Mouse (Mus musculus): ENCODE results near the gene Rex1bd. TPM values are rescaled to one million over a fixed set of nuclear protein-coding genes. Genes with fewer than 3 reads are reported as not detected.

The Rex1bd gene
- polyA plus RNA-seq (2016; fragmentation: Nextera tagmentation; extraction: Ambion mirVana): 142 and 151 TPM in 2 replicates

DNA sequence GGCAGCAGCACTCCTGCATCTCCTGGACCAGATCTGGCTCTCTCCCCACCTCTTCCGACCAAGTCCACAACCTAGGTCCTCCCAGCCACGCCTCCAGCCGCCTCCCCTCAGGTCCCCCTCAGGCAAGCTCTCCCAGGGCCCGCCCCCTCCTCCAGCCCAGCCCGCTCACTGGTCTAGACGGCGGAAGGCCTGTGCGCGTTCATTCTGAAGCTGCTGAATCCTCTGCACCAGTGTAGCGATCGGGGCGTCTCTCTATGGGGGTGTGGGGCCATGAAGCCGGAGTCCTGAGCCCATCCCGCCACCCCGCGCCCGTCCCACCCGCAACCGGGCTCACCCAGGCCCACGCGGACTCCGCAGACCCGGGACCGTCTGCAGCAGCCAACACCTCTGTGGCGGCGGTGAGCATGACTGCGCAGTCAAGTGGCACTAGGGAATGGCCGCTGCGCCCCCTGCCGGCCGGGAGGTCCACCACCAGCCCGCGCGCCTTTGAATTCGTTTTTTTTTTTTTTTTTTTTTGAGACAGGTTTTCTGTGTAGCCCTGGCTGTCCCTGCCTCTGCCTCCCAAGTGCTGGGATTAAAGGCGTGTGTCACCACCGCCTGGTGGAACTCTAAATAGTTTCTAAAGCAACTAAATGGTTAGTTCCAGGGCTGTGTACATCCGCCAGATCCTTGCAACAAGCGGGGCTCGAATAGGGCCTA, at the start of gene Rex1bd:
TSS of gene Rex1bd (minus strand) at position 425 of the 699 bp plus-strand sequence.
- peak within 1 kb of the TSS; percentile 96 for H3K27ac ChIP-seq
- H3K4me1 ChIP-seq (replicated peaks): peaks cover 58% of the 10 kb centered on the region
- H3K27me3 ChIP-seq: peaks cover 21% of the 10 kb centered on the region
- peak within 1 kb of the TSS; percentile 92 for H3K9ac ChIP-seq (replicated peaks)
- WGBS: 2% methylated on average over 40 of the region's 40 CpGs
- peak; percentile 82 for ATAC-seq (ENCODE audit: insufficient number of reproducible peaks, insufficient read depth, low FRiP score, low TSS enrichment, low read depth)
- no peaks in the 10 kb centered on the region for H3K9me3 ChIP-seq
- peak within 1 kb of the TSS; percentile 83 for H3K4me2 ChIP-seq
- H3K4me3 ChIP-seq (replicated peaks): peak within 1 kb of the TSS; percentile 70
- peaks cover 31% of the 10 kb centered on the region for H3K36me3 ChIP-seq

DNA sequence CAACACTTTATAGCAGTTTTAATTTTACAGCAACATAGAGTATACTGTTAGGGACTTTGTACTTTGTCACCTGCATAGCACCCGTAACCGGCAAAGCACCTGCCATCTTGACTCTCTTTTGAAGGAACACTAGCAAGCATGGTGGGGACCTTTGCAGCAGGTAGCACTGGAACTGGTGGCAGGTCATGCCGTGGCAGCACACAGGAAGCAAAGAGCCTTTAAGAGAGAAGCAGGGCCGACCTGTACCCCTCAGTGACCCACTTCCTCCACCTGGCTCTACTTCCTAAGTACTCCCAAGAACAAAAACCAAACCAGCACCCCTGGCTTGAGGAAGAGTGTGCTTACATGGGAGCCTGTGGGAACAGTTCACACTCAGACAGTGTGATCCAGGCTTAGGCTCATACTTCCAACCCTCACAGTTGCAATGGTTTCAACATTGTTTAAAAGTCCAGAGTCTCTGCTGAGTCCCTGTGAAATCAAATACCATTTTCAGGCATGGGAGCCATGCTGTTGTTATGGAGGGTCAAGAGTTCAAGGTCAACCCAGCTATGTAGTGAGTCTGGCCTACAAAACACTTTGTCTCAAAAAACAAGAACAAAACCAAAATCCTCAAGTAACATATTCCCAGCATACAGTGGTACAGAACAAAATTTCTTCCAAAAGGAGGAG, 48.7 kb upstream of the Rex1bd start:
- H3K4me3 ChIP-seq (replicated peaks): no peak overlapping the region
- 85% methylated on average over 4 of the region's 4 CpGs for WGBS
- H3K4me1 ChIP-seq (replicated peaks): peaks cover 10% of the 10 kb centered on the region; the same call in 1 of the 2 replicates
- no peak overlapping the region for H3K27ac ChIP-seq
- no peak overlapping the region for H3K9ac ChIP-seq (replicated peaks)
- peaks cover 9% of the 10 kb centered on the region; the same call in 1 of the 2 replicates for H3K36me3 ChIP-seq
- H3K9me3 ChIP-seq: no peaks in the 10 kb centered on the region
- ATAC-seq (ENCODE audit: insufficient number of reproducible peaks, insufficient read depth, low FRiP score, low TSS enrichment, low read depth): no peak
- no peak overlapping the region for H3K4me2 ChIP-seq
- no peaks in the 10 kb centered on the region for H3K27me3 ChIP-seq

DNA sequence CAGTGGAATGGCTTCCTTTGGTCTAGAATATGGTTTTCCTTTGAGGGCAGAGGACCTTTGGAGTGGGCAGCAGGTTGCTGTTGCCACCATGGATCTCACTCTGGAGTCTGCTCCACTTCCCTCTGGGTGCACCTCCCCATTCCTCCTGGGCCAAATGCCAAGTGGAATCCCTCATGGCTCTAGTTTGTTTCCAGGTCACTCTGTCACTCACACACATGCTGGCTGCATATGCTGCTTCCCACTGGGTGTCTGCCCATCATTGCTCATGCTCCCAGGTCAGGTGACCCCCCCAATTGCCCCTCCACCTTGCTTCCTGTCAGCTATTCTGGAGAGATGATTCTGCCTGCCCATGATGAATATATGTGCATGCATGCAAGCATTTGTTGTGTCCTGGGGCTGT, 47.2 kb upstream of the Rex1bd start:
- Histone ChIP-seq H3K4me1 (replicated peaks) (peaks cover 10% of the 10 kb centered on the region; the same call in 1 of the 2 replicates), H3K4me3 (replicated peaks) (no peak overlapping the region), H3K27me3 (no peaks in the 10 kb centered on the region), H3K27ac (no peak overlapping the region), H3K4me2 (no peak overlapping the region), H3K9me3 (no peaks in the 10 kb centered on the region), H3K9ac (replicated peaks) (no peak overlapping the region), H3K36me3 (peaks cover 9% of the 10 kb centered on the region; the same call in 1 of the 2 replicates)
- no peak for ATAC-seq (ENCODE audit: insufficient number of reproducible peaks, insufficient read depth, low FRiP score, low TSS enrichment, low read depth)

- no peaks in the 10 kb centered on the region for H3K27me3 ChIP-seq
- H3K9me3 ChIP-seq: no peaks in the 10 kb centered on the region
- H3K9ac ChIP-seq (replicated peaks): 0 out of 2 replicates have a peak overlapping the region, but pooled peaks have one; percentile 2
- no peak overlapping the region for H3K27ac ChIP-seq
- WGBS: 76% methylated on average over 1 of the region's 1 CpGs
- no peak overlapping the region for H3K4me3 ChIP-seq (replicated peaks)
- H3K4me1 ChIP-seq (replicated peaks): peaks cover 7% of the 10 kb centered on the region; the same call in 1 of the 2 replicates
- ATAC-seq (ENCODE audit: insufficient number of reproducible peaks, insufficient read depth, low FRiP score, low TSS enrichment, low read depth): no peak
- peaks cover 9% of the 10 kb centered on the region; the same call in 1 of the 2 replicates for H3K36me3 ChIP-seq
- no peak overlapping the region for H3K4me2 ChIP-seq
Observed at GRCm38 (mm10) chr8:70552836-70553235, 46.3 kb upstream of the Rex1bd start.

GRCm38 (mm10) chr8:70551558-70552161, 45.1 kb upstream of the Rex1bd start:
- no peak for ATAC-seq (ENCODE audit: insufficient number of reproducible peaks, insufficient read depth, low FRiP score, low TSS enrichment, low read depth)
- H3K9ac ChIP-seq (replicated peaks): no peak overlapping the region
- H3K4me1 ChIP-seq (replicated peaks): peaks cover 7% of the 10 kb centered on the region; the same call in 1 of the 2 replicates
- no peaks in the 10 kb centered on the region for H3K9me3 ChIP-seq
- no peaks in the 10 kb centered on the region for H3K27me3 ChIP-seq
- H3K4me2 ChIP-seq: no peak overlapping the region
- no peak overlapping the region for H3K4me3 ChIP-seq (replicated peaks)
- 76% methylated on average over 3 of the region's 3 CpGs for WGBS
- no peak overlapping the region for H3K27ac ChIP-seq
- H3K36me3 ChIP-seq: peaks cover 9% of the 10 kb centered on the region; the same call in 1 of the 2 replicates

DNA sequence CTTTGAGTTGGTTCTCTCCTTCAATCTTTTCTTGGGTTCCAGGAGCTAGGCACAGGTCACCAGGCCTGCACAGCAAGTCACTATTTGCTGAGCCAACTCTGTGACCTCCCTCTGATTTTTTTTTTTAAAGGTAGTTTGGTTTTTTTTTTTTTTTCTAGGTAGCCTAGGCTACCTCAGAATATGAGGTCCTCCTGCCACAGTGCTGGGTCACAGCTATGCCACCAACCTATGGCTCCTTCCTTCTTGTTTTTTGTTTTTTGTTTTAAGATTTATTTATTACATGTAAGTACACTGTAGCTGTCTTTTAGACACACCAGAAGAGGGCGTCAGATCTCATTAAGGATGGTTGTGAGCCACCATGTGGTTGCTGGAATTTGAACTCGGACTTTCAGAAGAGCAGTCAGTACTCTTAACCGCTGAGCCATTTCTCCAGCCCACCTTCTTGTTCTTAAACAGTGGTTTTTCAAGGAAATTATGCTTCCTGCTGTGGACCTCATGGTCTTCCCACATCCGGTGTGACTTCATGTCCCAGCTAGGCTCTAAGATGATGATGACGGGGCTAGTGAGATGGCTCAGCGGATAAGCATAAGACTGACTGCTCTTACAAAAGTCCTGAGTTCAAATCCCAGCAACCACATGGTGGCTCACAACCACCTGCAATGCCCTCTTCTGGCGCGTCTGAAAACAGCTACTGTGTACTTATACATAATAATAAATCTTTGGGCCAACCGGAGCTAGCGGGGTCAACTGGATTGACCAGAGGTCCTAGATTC, 43.0 kb upstream of the Rex1bd start:
- Histone ChIP-seq H3K4me2 (no peak overlapping the region), H3K27ac (no peak overlapping the region), H3K27me3 (no peaks in the 10 kb centered on the region), H3K9me3 (no peaks in the 10 kb centered on the region), H3K4me1 (replicated peaks) (peaks cover 7% of the 10 kb centered on the region; the same call in 1 of the 2 replicates), H3K9ac (replicated peaks) (no peak overlapping the region), H3K4me3 (replicated peaks) (no peak overlapping the region), H3K36me3 (0 out of 2 replicates have a peak, but pooled peaks cover 4% of the 10 kb centered on the region)
- WGBS: 95% methylated on average over 10 of the region's 10 CpGs
- ATAC-seq (ENCODE audit: insufficient number of reproducible peaks, insufficient read depth, low FRiP score, low TSS enrichment, low read depth): no peak

- 87% methylated on average over 6 of the region's 6 CpGs for WGBS
- ATAC-seq (ENCODE audit: insufficient number of reproducible peaks, insufficient read depth, low FRiP score, low TSS enrichment, low read depth): no peak
- H3K4me3 ChIP-seq (replicated peaks): no peak overlapping the region
Observed at GRCm38 (mm10) chr8:70547762-70548161, 41.2 kb upstream of the Rex1bd start.

DNA sequence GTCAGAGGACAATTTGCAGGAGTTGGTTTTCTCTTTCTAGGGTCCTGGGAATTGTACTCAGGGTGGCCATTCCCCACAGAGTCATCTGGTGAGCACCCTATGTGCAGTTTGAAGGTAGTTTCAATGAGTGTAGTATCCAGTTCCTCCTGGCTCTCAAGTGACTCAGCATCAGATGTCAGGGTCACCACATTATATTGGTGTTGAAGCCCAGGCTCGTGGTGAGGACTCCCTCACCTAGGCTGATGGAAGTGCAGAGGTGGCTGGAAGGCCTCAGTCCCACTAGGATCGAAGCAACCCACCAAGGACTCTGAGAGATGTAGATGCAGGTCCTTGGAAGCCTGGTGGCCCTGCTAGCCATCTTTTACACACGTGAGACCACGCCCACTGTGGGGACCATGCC, 39.9 kb upstream of the Rex1bd start:
- Histone ChIP-seq H3K27me3 (no peaks in the 10 kb centered on the region), H3K36me3 (0 out of 2 replicates have a peak, but pooled peaks cover 11% of the 10 kb centered on the region), H3K9me3 (no peaks in the 10 kb centered on the region), H3K27ac (no peak overlapping the region), H3K4me2 (no peak overlapping the region), H3K9ac (replicated peaks) (no peak overlapping the region), H3K4me1 (replicated peaks) (0 out of 2 replicates have a peak, but pooled peaks cover 4% of the 10 kb centered on the region), H3K4me3 (replicated peaks) (no peak overlapping the region)
- 81% methylated on average over 4 of the region's 4 CpGs for WGBS
- ATAC-seq (ENCODE audit: insufficient number of reproducible peaks, insufficient read depth, low FRiP score, low TSS enrichment, low read depth): no peak

More at GRCm38 (mm10) chr8:70547762-70548161, 41.2 kb upstream of the Rex1bd start:
- Histone ChIP-seq H3K9ac (replicated peaks) (no peak overlapping the region), H3K9me3 (no peaks in the 10 kb centered on the region), H3K36me3 (0 out of 2 replicates have a peak, but pooled peaks cover 11% of the 10 kb centered on the region), H3K27ac (no peak overlapping the region), H3K4me2 (no peak overlapping the region), H3K27me3 (no peaks in the 10 kb centered on the region), H3K4me1 (replicated peaks) (no peaks in the 10 kb centered on the region)

GRCm38 (mm10) chr8:70544200-70544687, 37.7 kb upstream of the Rex1bd start:
- 80% methylated on average over 6 of the region's 6 CpGs for WGBS
- Histone ChIP-seq H3K9me3 (no peaks in the 10 kb centered on the region), H3K4me2 (no peak overlapping the region), H3K27me3 (no peaks in the 10 kb centered on the region), H3K9ac (replicated peaks) (no peak overlapping the region), H3K4me3 (replicated peaks) (no peak overlapping the region), H3K36me3 (0 out of 2 replicates have a peak, but pooled peaks cover 11% of the 10 kb centered on the region), H3K4me1 (replicated peaks) (peaks cover 18% of the 10 kb centered on the region), H3K27ac (no peak overlapping the region)
- no peak for ATAC-seq (ENCODE audit: insufficient number of reproducible peaks, insufficient read depth, low FRiP score, low TSS enrichment, low read depth)

DNA sequence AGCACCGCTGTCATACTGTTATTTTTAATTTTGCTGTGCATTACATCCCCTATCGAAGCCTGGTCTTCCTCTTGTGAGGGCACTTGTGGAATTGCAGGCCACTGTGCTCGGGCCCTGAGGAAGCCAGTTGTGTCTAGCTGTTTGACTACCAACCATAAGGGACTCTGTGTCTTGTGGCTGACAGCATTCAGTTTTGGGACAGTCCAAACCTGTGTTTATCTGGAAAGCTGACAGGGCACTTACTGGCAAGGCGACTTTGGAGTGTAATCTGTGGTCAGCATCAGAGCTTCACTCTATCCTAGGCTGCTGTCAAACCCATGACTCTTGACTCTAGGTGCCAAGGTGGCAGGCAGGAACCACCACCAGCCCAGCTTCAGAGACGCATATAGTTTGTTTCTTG, 34.5 kb upstream of the Rex1bd start:
- Histone ChIP-seq H3K27me3 (no peaks in the 10 kb centered on the region), H3K36me3 (peaks cover 19% of the 10 kb centered on the region), H3K4me1 (replicated peaks) (peaks cover 27% of the 10 kb centered on the region), H3K4me3 (replicated peaks) (peak overlapping the region; percentile 74), H3K4me2 (peak overlapping the region; percentile 84), H3K27ac (no peak overlapping the region), H3K9me3 (no peaks in the 10 kb centered on the region), H3K9ac (replicated peaks) (peak overlapping the region; percentile 84; the same call in 1 of the 2 replicates)
- ATAC-seq (ENCODE audit: insufficient number of reproducible peaks, insufficient read depth, low FRiP score, low TSS enrichment, low read depth): no peak
- 84% methylated on average over 5 of the region's 5 CpGs for WGBS

Measured in limb, embryonic 12.5 days (tissue).